Mouse (Mus musculus): ENCODE data around the gene Myl7. TPM values are rescaled to one million over a fixed set of nuclear protein-coding genes. Genes with fewer than 3 reads are reported as not detected.

Myl7 gene
- polyA plus RNA-seq, 1 experiment from 2014 or later, result 1.3 TPM

GRCm38 (mm10) chr11:5855481-5855880 is 43.1 kb downstream of the Myl7 start:
- H3K27ac ChIP-seq, result peak overlapping the region; percentile 69; the same call in 1 of the 2 replicates
- no peak for ATAC-seq (ENCODE audit: insufficient number of reproducible peaks, insufficient read depth, low FRiP score, low TSS enrichment, low read depth)
- no peak overlapping the region for H3K4me2 ChIP-seq
- H3K27me3 ChIP-seq, result peaks cover 12% of the 10 kb centered on the region
- H3K9me3 ChIP-seq, result no peaks in the 10 kb centered on the region; the same call in 1 of the 2 replicates
- no peak overlapping the region for H3K9ac ChIP-seq (replicated peaks)
- peaks cover 7% of the 10 kb centered on the region for H3K4me1 ChIP-seq (replicated peaks)
- H3K36me3 ChIP-seq, result no peaks in the 10 kb centered on the region
- H3K4me3 ChIP-seq (replicated peaks), result no peak overlapping the region

DNA sequence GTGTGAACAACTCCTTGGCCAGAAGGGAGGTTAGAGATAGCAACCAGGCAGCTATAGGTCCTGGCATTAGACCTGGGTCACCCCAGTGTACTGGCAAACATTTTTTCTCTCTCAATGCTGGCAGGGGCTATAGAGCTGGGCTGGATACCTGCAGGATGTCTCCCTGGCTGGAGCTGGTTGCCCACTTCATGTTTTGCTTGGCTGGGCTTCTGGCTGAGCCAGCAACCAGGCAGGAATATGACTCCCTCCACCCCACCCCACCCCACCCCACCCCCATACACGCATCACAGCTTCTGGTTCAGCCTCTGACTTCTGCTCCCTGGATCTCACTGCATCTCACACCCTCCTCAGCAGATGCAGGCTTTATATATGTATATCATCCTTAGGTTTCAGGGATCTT is 46.3 kb downstream of the Myl7 start:
- Histone ChIP-seq H3K36me3 (no peaks in the 10 kb centered on the region), H3K4me3 (replicated peaks) (no peak overlapping the region), H3K9me3 (no peaks in the 10 kb centered on the region), H3K27ac (no peak overlapping the region), H3K4me2 (no peak overlapping the region), H3K4me1 (replicated peaks) (peaks cover 13% of the 10 kb centered on the region), H3K27me3 (no peaks in the 10 kb centered on the region), H3K9ac (replicated peaks) (no peak overlapping the region)
- ATAC-seq (ENCODE audit: insufficient number of reproducible peaks, insufficient read depth, low FRiP score, low TSS enrichment, low read depth), result no peak
- 25% methylated on average over 1 of the region's 1 CpGs for WGBS

- 63% methylated on average over 4 of the region's 4 CpGs for WGBS
- Histone ChIP-seq H3K27ac (no peak overlapping the region), H3K4me1 (replicated peaks) (peaks cover 12% of the 10 kb centered on the region), H3K9ac (replicated peaks) (no peak overlapping the region), H3K9me3 (no peaks in the 10 kb centered on the region), H3K4me2 (no peak overlapping the region), H3K4me3 (replicated peaks) (no peak overlapping the region), H3K27me3 (no peaks in the 10 kb centered on the region), H3K36me3 (no peaks in the 10 kb centered on the region)
- no peak for ATAC-seq (ENCODE audit: insufficient number of reproducible peaks, insufficient read depth, low FRiP score, low TSS enrichment, low read depth)
Observed at GRCm38 (mm10) chr11:5851021-5851736, 47.4 kb downstream of the Myl7 start.

DNA sequence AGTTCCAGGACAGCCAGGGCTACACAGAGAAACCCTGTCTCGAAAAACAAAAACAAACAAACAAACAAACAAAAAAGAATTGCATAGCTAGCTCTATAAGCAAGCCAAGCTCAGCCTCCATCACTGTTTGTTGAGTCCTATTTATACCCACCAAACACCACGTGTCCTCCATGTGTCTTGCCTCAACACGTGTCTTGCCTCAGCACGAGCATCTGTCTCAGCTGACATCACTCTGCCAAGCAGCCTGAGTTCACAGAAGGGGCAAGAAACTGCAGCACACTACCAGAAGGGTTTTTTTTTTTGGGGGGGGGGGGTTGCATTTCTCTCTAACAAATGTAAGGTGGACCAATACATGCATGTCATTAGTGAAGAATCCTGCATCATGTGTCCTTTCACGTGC is 48.1 kb downstream of the Myl7 start:
- no peak overlapping the region for H3K9ac ChIP-seq (replicated peaks)
- ATAC-seq (ENCODE audit: insufficient number of reproducible peaks, insufficient read depth, low FRiP score, low TSS enrichment, low read depth), result no peak
- H3K4me1 ChIP-seq (replicated peaks), result peaks cover 6% of the 10 kb centered on the region; the same call in 1 of the 2 replicates
- H3K4me3 ChIP-seq (replicated peaks), result no peak overlapping the region
- no peak overlapping the region for H3K4me2 ChIP-seq
- H3K27ac ChIP-seq, result no peak overlapping the region
- H3K27me3 ChIP-seq, result no peaks in the 10 kb centered on the region
- H3K36me3 ChIP-seq, result no peaks in the 10 kb centered on the region
- no peaks in the 10 kb centered on the region for H3K9me3 ChIP-seq
- 54% methylated on average over 5 of the region's 5 CpGs for WGBS

DNA sequence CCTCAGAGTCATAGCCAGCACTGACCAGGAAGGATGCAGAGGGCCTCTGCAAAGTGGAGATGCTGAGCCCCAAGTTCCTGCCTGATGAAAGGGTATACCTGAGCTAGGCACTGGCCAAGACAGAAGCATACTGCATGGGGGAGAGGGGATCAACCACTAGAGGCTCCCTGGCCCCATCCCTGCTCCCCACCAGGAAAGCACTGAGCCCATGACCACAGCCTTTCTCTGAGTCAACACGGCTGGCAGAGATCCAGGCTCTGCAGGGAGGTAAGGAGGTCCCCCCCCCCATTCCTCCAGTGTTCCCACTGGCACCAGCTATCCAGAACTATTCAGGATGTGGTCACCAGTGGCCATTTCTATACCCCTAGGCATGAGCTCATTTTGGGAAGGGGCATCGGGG is 49.3 kb downstream of the Myl7 start:
- 74% methylated on average over 2 of the region's 2 CpGs for WGBS
- ATAC-seq (ENCODE audit: insufficient number of reproducible peaks, insufficient read depth, low FRiP score, low TSS enrichment, low read depth), result no peak; the same call in 1 of the 2 replicates
- H3K9ac ChIP-seq (replicated peaks), result no peak overlapping the region
- no peaks in the 10 kb centered on the region for H3K9me3 ChIP-seq
- no peak overlapping the region for H3K4me3 ChIP-seq (replicated peaks)
- no peaks in the 10 kb centered on the region for H3K36me3 ChIP-seq
- H3K27me3 ChIP-seq, result no peaks in the 10 kb centered on the region
- no peak overlapping the region for H3K4me2 ChIP-seq
- H3K27ac ChIP-seq, result no peak overlapping the region
- H3K4me1 ChIP-seq (replicated peaks), result peaks cover 6% of the 10 kb centered on the region; the same call in 1 of the 2 replicates

GRCm38 (mm10) chr11:5848741-5849140 is 49.8 kb downstream of the Myl7 start:
- peaks cover 6% of the 10 kb centered on the region; the same call in 1 of the 2 replicates for H3K4me1 ChIP-seq (replicated peaks)
- no peak overlapping the region for H3K4me2 ChIP-seq
- no peak overlapping the region for H3K9ac ChIP-seq (replicated peaks)
- no peaks in the 10 kb centered on the region for H3K9me3 ChIP-seq
- H3K27ac ChIP-seq, result no peak overlapping the region
- no peak overlapping the region for H3K4me3 ChIP-seq (replicated peaks)
- WGBS, result 53% methylated on average over 6 of the region's 6 CpGs
- H3K36me3 ChIP-seq, result no peaks in the 10 kb centered on the region
- no peak for ATAC-seq (ENCODE audit: insufficient number of reproducible peaks, insufficient read depth, low FRiP score, low TSS enrichment, low read depth)
- H3K27me3 ChIP-seq, result no peaks in the 10 kb centered on the region

GRCm38 (mm10) chr11:5846639-5847345 is 51.8 kb downstream of the Myl7 start:
- Histone ChIP-seq H3K36me3 (no peaks in the 10 kb centered on the region), H3K9me3 (no peaks in the 10 kb centered on the region), H3K27me3 (no peaks in the 10 kb centered on the region), H3K4me3 (replicated peaks) (no peak overlapping the region), H3K4me2 (no peak overlapping the region), H3K9ac (replicated peaks) (no peak overlapping the region), H3K27ac (no peak overlapping the region), H3K4me1 (replicated peaks) (peaks cover 6% of the 10 kb centered on the region; the same call in 1 of the 2 replicates)
- ATAC-seq (ENCODE audit: insufficient number of reproducible peaks, insufficient read depth, low FRiP score, low TSS enrichment, low read depth), result no peak
- WGBS, result 72% methylated on average over 7 of the region's 7 CpGs

Other genes with a start within 250 kb of the Myl7 start
- 168 and 177 TPM in 2 replicates for gene Mrps24, start 183.1 kb downstream of the Myl7 start, polyA plus RNA-seq (2016; fragmentation: Nextera tagmentation; extraction: Ambion mirVana)
- gene Urgcp, start 136.4 kb downstream of the Myl7 start, polyA plus RNA-seq (2016; fragmentation: Nextera tagmentation; extraction: Ambion mirVana), result 24.6 and 25.7 TPM in 2 replicates
- 122 and 123 TPM in 2 replicates for gene Dbnl, start 110.3 kb downstream of the Myl7 start, polyA plus RNA-seq (2016; fragmentation: Nextera tagmentation; extraction: Ambion mirVana)
- gene Pgam2, start 95.0 kb downstream of the Myl7 start, polyA plus RNA-seq (2016; fragmentation: Nextera tagmentation; extraction: Ambion mirVana), result 36.5 and 39.0 TPM in 2 replicates
- gene Polm, start 60.8 kb downstream of the Myl7 start, polyA plus RNA-seq (2016; fragmentation: Nextera tagmentation; extraction: Ambion mirVana), result 9.0 and 10.0 TPM in 2 replicates
- 12.5 and 15.2 TPM in 2 replicates for gene Aebp1, start 36.8 kb downstream of the Myl7 start, polyA plus RNA-seq (2016; fragmentation: Nextera tagmentation; extraction: Ambion mirVana)
- 127 and 129 TPM in 2 replicates for gene Pold2, start 20.5 kb downstream of the Myl7 start, polyA plus RNA-seq (2016; fragmentation: Nextera tagmentation; extraction: Ambion mirVana)
- gene Gck, start 51.3 kb upstream of the Myl7 start, polyA plus RNA-seq (2016; fragmentation: Nextera tagmentation; extraction: Ambion mirVana), result 0.78 and 0.90 TPM in 2 replicates
- 52.8 and 57.9 TPM in 2 replicates for gene Ykt6, start 56.9 kb upstream of the Myl7 start, polyA plus RNA-seq (2016; fragmentation: Nextera tagmentation; extraction: Ambion mirVana)
- gene Camk2b, start 167.6 kb upstream of the Myl7 start, polyA plus RNA-seq (2016; fragmentation: Nextera tagmentation; extraction: Ambion mirVana), result 0.74 and 0.91 TPM in 2 replicates

All from limb, embryonic 12.5 days (tissue).